Mouse (Mus musculus) stomach, postnatal 0 days (tissue): Measurements from ENCODE around the gene Nap1l1. TPM values are rescaled to one million over a fixed set of nuclear protein-coding genes. Genes with fewer than 3 reads are reported as not detected.
A peak's percentile ranks its signal among the peaks of the same experiment; 100 is the strongest.

Source experiments
- ATAC-seq: fragments of 200-750 bp; cut with Nextera tagmentation; 2 replicates; pipeline ENCODE4 v1.8.0; 2017; ENCODE audit not compliant: low FRiP score, low TSS enrichment
- DNase-seq: peaks from one replicate; pipeline ENCODE4 v3.0.0-alpha.2; 2016; ENCODE audit warnings: low spot score
- H3K27ac ChIP-seq: fragments of 300-500 bp; sonication (generic); replicated peaks from 2 replicates; pipeline ENCODE4 v1.5.1; 2014; ENCODE audit warnings: mild to moderate bottlenecking, control low read depth
- H3K27me3 ChIP-seq: fragments of 300-500 bp; sonication (generic); 2 replicates; pipeline ENCODE4 v1.6.1; 2014; ENCODE audit warnings: low read length; ENCODE audit not compliant: control insufficient read depth, insufficient read depth
- H3K36me3 ChIP-seq: fragments of 300-500 bp; sonication (generic); 2 replicates; pipeline ENCODE4 v1.6.1; 2014; ENCODE audit warnings: low read length, mixed read lengths; ENCODE audit not compliant: control insufficient read depth, insufficient read depth
- H3K4me1 ChIP-seq: fragments of 300-500 bp; sonication (generic); replicated peaks from 2 replicates; pipeline ENCODE4 v1.6.1; 2014; ENCODE audit warnings: antibody characterized with exemption; ENCODE audit not compliant: control insufficient read depth, insufficient read depth
- H3K4me2 ChIP-seq: fragments of 300-500 bp; sonication (generic); replicated peaks from 2 replicates; pipeline ENCODE4 v1.6.1; 2014; ENCODE audit warnings: low read depth, mild to moderate bottlenecking, control low read depth, moderate library complexity
- H3K4me3 ChIP-seq: fragments of 300-500 bp; sonication (generic); 2 replicates; pipeline ENCODE4 v1.5.1; 2014; ENCODE audit warnings: low read depth, low read length, control low read depth
- H3K9ac ChIP-seq: fragments of 300-500 bp; sonication (generic); 2 replicates; pipeline ENCODE4 v1.6.1; 2014; ENCODE audit warnings: mild to moderate bottlenecking, low read length, control low read depth, mixed read lengths
- H3K9me3 ChIP-seq: fragments of 300-500 bp; sonication (generic); 2 replicates; pipeline ENCODE4 v1.6.1; 2016; ENCODE audit warnings: low read length; ENCODE audit not compliant: control insufficient read depth
- CTCF ChIP-seq: IDR thresholded peaks from 2 replicates; pipeline ENCODE4 v1.5.1; 2016; ENCODE audit warnings: antibody characterized with exemption, low read depth, mild to moderate bottlenecking, moderate library complexity
- EP300 ChIP-seq: optimal IDR thresholded peaks from 2 replicates; pipeline ENCODE3; 2016; ENCODE audit warnings: antibody characterized with exemption
- WGBS: fragments of 180-500 bp; shearing (Covaris S2); extraction: QIAGEN DNeasy Blood & Tissue Kit; methylation state at CpG from one replicate; pipeline ENCODE4 v1.1.7; 2014; 5-methylcytosine and 5-hydroxymethylcytosine counted together
- polyA plus RNA-seq: library from polyadenylated mRNA; unstranded; fragments of >200 nt; fragmentation: Nextera tagmentation; extraction: Ambion mirVana; gene quantifications from 2 replicates; pipeline ENCODE4 v1.2.1, GENCODE M21; 2015

Nap1l1 gene
- polyA plus RNA-seq, 1 experiment from 2014 or later: 90.6 TPM

GRCm38 (mm10) chr10:111519620-111520370, 46.8 kb downstream of the Nap1l1 start:
- H3K9me3 ChIP-seq: no peaks in the 10 kb centered on the region
- whole genome bisulfite sequencing: 68% methylated on average over 24 of the region's 24 CpGs
- no peak for ATAC-seq
- no peak for TF ChIP-seq EP300
- no peak for TF ChIP-seq CTCF
- H3K4me2 ChIP-seq: no peak overlapping the region
- H3K4me3 ChIP-seq: no peak overlapping the region
- no peak for DNase-seq
- H3K27me3 ChIP-seq: no peaks in the 10 kb centered on the region
- H3K27ac ChIP-seq: no peak overlapping the region
- peaks cover 4% of the 10 kb centered on the region; the same call in 1 of the 2 replicates for H3K4me1 ChIP-seq
- no peak overlapping the region for H3K9ac ChIP-seq
- H3K36me3 ChIP-seq: no peaks in the 10 kb centered on the region

GRCm38 (mm10) chr10:111520621-111521020, 47.6 kb downstream of the Nap1l1 start:
- Histone ChIP-seq H3K27ac (no peak overlapping the region), H3K36me3 (no peaks in the 10 kb centered on the region), H3K4me2 (no peak overlapping the region), H3K9ac (no peak overlapping the region), H3K27me3 (no peaks in the 10 kb centered on the region), H3K4me3 (no peak overlapping the region), H3K9me3 (no peaks in the 10 kb centered on the region), H3K4me1 (peaks cover 4% of the 10 kb centered on the region; the same call in 1 of the 2 replicates)
- TF ChIP-seq EP300: no peak
- no peak for TF ChIP-seq CTCF
- 65% methylated on average over 3 of the region's 3 CpGs for WGBS
- DNase-seq: no peak
- no peak for ATAC-seq

- H3K4me3 ChIP-seq: no peak overlapping the region
- peaks cover 4% of the 10 kb centered on the region; the same call in 1 of the 2 replicates for H3K4me1 ChIP-seq
- H3K4me2 ChIP-seq: no peak overlapping the region
- H3K9me3 ChIP-seq: no peaks in the 10 kb centered on the region
- WGBS: 39% methylated on average over 4 of the region's 4 CpGs
- no peaks in the 10 kb centered on the region for H3K36me3 ChIP-seq
- TF ChIP-seq CTCF (no peak), EP300 (no peak)
- H3K9ac ChIP-seq: no peak overlapping the region
- ATAC-seq (no peak), DNase-seq (no peak)
- H3K27ac ChIP-seq: no peak overlapping the region
- H3K27me3 ChIP-seq: no peaks in the 10 kb centered on the region
These were observed 48.6 kb downstream of the Nap1l1 start for GRCm38 (mm10) chr10:111521636-111522035.

GRCm38 (mm10) chr10:111522230-111522629, 49.2 kb downstream of the Nap1l1 start:
- Histone ChIP-seq H3K4me1 (peaks cover 3% of the 10 kb centered on the region; the same call in 1 of the 2 replicates), H3K4me2 (no peak overlapping the region), H3K9me3 (no peaks in the 10 kb centered on the region), H3K9ac (no peak overlapping the region), H3K36me3 (no peaks in the 10 kb centered on the region), H3K27ac (no peak overlapping the region), H3K4me3 (no peak overlapping the region), H3K27me3 (no peaks in the 10 kb centered on the region)
- 77% methylated on average over 4 of the region's 4 CpGs for WGBS
- ATAC-seq: no peak
- TF ChIP-seq EP300 (no peak), CTCF (no peak)
- no peak for DNase-seq

- H3K36me3 ChIP-seq: no peaks in the 10 kb centered on the region
- H3K27ac ChIP-seq: no peak overlapping the region
- no peak overlapping the region for H3K9ac ChIP-seq
- 85% methylated on average over 12 of the region's 12 CpGs for WGBS
- ATAC-seq (no peak), DNase-seq (no peak)
- no peaks in the 10 kb centered on the region for H3K27me3 ChIP-seq
- H3K4me1 ChIP-seq: no peaks in the 10 kb centered on the region
- no peak for TF ChIP-seq EP300
- TF ChIP-seq CTCF: no peak
- H3K4me3 ChIP-seq: no peak overlapping the region
- no peaks in the 10 kb centered on the region for H3K9me3 ChIP-seq
- H3K4me2 ChIP-seq: no peak overlapping the region
These were observed 50.9 kb downstream of the Nap1l1 start for GRCm38 (mm10) chr10:111523894-111524293.

GRCm38 (mm10) chr10:111527057-111527456, 54.0 kb downstream of the Nap1l1 start:
- Histone ChIP-seq H3K36me3 (no peaks in the 10 kb centered on the region), H3K9ac (no peak overlapping the region), H3K27me3 (no peaks in the 10 kb centered on the region), H3K4me2 (no peak overlapping the region), H3K4me3 (no peak overlapping the region), H3K9me3 (no peaks in the 10 kb centered on the region), H3K4me1 (no peaks in the 10 kb centered on the region), H3K27ac (no peak overlapping the region; the same call in 1 of the 2 replicates)
- DNase-seq (no peak), ATAC-seq (peak; percentile 33; the same call in 1 of the 2 replicates)
- no peak for TF ChIP-seq CTCF
- TF ChIP-seq EP300: no peak
- 62% methylated on average over 5 of the region's 5 CpGs for WGBS
